Comparison of ENCODE assay signal across 15 mouse cellular contexts in the genomic region with DNA sequence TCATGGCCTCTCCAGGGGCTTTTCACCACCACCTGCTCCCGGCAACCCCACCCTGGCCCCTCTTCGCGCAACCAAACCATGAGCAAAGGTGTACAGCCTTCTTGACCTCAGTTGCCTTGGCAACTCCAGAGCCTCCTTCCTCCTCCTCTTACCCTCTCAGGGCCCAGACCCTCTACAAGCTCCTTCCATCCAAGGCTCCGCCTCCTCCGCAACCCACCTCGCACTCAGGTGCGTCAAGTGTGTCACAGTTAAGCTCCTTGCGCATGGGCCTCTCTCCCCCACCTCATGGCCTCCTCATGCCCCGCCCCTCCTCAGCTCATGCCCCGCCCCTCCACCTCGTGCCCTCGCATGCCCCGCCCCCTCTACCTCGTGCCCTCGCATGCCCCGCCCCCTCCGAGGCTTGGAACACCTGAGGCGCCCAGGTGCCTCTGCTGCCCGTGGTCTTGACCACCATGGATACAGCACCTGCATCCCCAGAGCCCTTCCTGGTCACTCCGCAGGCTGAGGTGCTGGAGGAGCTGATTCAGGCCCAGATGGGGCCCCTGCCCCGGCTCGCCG. TPM values are rescaled to one million over a fixed set of nuclear protein-coding genes. Genes with fewer than 3 reads are reported as not detected.
"Had no signal": no experiment of that assay in that cellular context is flagged by ENCODE, and none has a peak within 500 bp of the region (broad histone marks: within the 10 kb centered on the region; RNA-seq: fewer than 3 reads in every experiment).

No protein-coding gene starts in this region.

- H3K4me2 ChIP-seq: liver, embryonic 13.5 days; midbrain, embryonic 13.5 days had no signal

- H3K36me3 ChIP-seq: liver, embryonic 13.5 days; midbrain, embryonic 13.5 days had no signal

- H3K4me1 ChIP-seq: midbrain, embryonic 13.5 days had no signal

- H3K9me3 ChIP-seq: liver, embryonic 13.5 days; midbrain, embryonic 13.5 days had no signal

- H3K4me3 ChIP-seq: layer of hippocampus, adult 2 months; liver, embryonic 13.5 days; midbrain, embryonic 13.5 days had no signal

- ATAC-seq: midbrain, embryonic 13.5 days had no signal

- H3K27ac ChIP-seq: layer of hippocampus, adult 2 months; liver, embryonic 13.5 days; midbrain, embryonic 13.5 days had no signal

- DNase-seq: kidney, adult 2 months; kidney, postnatal 10 days; kidney, postnatal 4 days; left cerebral cortex, postnatal 4 days; liver, embryonic 13.5 days; lung, adult 18-20 months; right cerebral cortex, postnatal 14 days; thymus, postnatal 4 days had no signal

- H3K9ac ChIP-seq: liver, embryonic 13.5 days; midbrain, embryonic 13.5 days had no signal

- H3K27me3 ChIP-seq: midbrain, embryonic 13.5 days had no signal

RNA-seq across cellular contexts. Expression of a gene that starts 0.9 kb away (rescaled TPM):
- polyA plus RNA-seq: intestine, embryonic 14.5 days; kidney, adult 2 months; limb, embryonic 14.5 days; liver, embryonic 13.5 days; lung, embryonic 16.5 days; midbrain, embryonic 13.5 days; midbrain, postnatal 0 days; neural tube, embryonic 14.5 days had no signal
